Mouse (Mus musculus) heart, embryonic 12.5 days (tissue): ENCODE data around the gene Prox1. TPM values are rescaled to one million over a fixed set of nuclear protein-coding genes. Genes with fewer than 3 reads are reported as not detected.

ENCODE experiments used
- ATAC-seq: fragments of 200-750 bp; cut with Nextera tagmentation; 2 replicates; pipeline ENCODE4 v1.8.0; 2017; ENCODE audit warnings: moderate TSS enrichment, moderate library complexity; ENCODE audit not compliant: insufficient number of reproducible peaks, low FRiP score
- H3K27ac ChIP-seq: fragments of 300-500 bp; sonication (generic); 2 replicates; pipeline ENCODE4 v1.5.1; 2016; ENCODE audit warnings: mild to moderate bottlenecking, moderate library complexity; ENCODE audit not compliant: poor library complexity, severe bottlenecking
- H3K27me3 ChIP-seq: fragments of 300-500 bp; sonication (generic); replicated peaks from 2 replicates; pipeline ENCODE4 v1.6.1; 2016; ENCODE audit warnings: mild to moderate bottlenecking, moderate library complexity
- H3K36me3 ChIP-seq: fragments of 300-500 bp; sonication (generic); 2 replicates; pipeline ENCODE4 v1.6.1; 2016; ENCODE audit warnings: mild to moderate bottlenecking, moderate library complexity
- H3K4me1 ChIP-seq: fragments of 300-500 bp; sonication (generic); replicated peaks from 2 replicates; pipeline ENCODE4 v1.6.1; 2016; ENCODE audit warnings: mild to moderate bottlenecking
- H3K4me2 ChIP-seq: fragments of 300-500 bp; sonication (generic); 2 replicates; pipeline ENCODE4 v1.6.1; 2016; ENCODE audit warnings: mild to moderate bottlenecking, moderate library complexity
- H3K4me3 ChIP-seq: fragments of 300-500 bp; sonication (generic); 2 replicates; pipeline ENCODE4 v1.5.1; 2016; ENCODE audit warnings: mild to moderate bottlenecking
- H3K9ac ChIP-seq: fragments of 300-500 bp; sonication (generic); 2 replicates; pipeline ENCODE4 v1.6.1; 2016; ENCODE audit warnings: mild to moderate bottlenecking, moderate library complexity
- H3K9me3 ChIP-seq: fragments of 300-500 bp; sonication (generic); replicated peaks from 2 replicates; pipeline ENCODE4 v1.6.1; 2016; ENCODE audit warnings: mild to moderate bottlenecking, moderate library complexity
- WGBS: fragments of 180-500 bp; shearing (Covaris S2); methylation state at CpG from one replicate; pipeline ENCODE4 v1.1.7; 2016; 5-methylcytosine and 5-hydroxymethylcytosine counted together
- polyA plus RNA-seq: library from polyadenylated mRNA; unstranded; fragments of >200 nt; fragmentation: Nextera tagmentation; extraction: Ambion mirVana; gene quantifications from 2 replicates; pipeline ENCODE4 v1.2.1, GENCODE M21; 2016

Gene Prox1
- polyA plus RNA-seq, 1 experiment from 2014 or later, result 26.5 TPM

DNA sequence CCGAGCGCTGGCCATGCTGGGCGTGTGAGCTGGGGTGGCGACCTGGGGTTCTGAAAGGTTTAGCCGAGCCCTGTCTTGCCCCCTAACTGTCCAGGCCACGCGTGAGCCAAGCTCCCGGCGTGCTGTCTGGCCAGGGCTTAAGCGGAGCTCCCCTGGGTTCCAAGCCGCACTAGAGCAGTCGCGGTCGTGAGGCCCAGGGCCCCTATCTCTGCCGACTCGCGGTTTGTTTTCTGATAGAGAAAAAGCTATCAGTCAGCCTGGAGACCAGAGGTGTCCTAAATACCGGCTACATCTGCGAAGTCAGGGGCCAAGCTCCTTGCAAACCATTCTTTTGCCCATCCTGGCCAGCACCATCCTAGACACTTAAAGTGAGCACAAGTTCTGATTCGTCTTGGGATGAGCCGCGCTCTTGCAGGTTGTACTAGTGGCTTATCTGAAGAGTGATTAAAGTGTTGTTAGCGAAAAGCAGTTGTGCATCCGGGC, 2.5 kb upstream of the Prox1 start:
- H3K4me2 ChIP-seq, result peak overlapping the region; percentile 81
- H3K36me3 ChIP-seq, result no peaks in the 10 kb centered on the region
- peak overlapping the region; percentile 92 for H3K4me3 ChIP-seq
- H3K4me1 ChIP-seq, result peaks cover 43% of the 10 kb centered on the region
- H3K27ac ChIP-seq, result 0 out of 2 replicates have a peak overlapping the region, but pooled peaks have one; percentile 22
- 2% methylated on average over 24 of the region's 24 CpGs for WGBS
- no peaks in the 10 kb centered on the region for H3K9me3 ChIP-seq
- no peak for ATAC-seq
- peaks cover 4% of the 10 kb centered on the region for H3K27me3 ChIP-seq
- peak overlapping the region; percentile 65 for H3K9ac ChIP-seq

DNA sequence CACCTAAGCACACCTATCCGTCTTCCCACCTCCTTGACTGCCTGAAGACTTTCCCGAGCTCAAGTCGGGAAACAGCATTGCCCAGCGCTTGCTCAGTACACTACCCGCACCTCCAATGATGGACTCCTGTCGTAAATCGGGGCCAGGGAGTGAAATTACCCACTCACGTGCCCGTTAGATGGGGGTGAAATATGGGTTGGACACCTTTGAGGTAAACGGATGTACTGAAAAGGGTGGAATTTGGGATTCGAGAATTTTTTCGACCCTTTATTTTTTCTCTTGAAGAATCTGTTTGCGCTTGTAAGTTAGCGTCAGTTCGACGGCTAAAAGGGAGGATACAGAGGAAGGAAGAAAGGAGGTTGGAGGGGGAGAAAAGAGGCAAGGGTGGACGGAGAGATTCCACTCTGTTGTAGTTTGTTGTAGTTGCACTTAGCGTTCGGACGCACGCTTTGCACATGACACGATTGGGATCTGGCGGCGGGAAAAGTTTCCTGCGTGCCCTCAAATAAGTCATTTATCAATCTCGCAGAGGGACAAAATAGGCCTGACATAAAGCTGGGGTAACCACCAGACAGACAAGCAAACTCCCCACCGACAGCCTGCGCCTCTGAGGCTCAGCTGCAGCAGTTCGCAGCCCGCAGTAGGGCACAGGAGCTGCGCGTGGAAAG, 1.9 kb upstream of the Prox1 start:
- peaks cover 4% of the 10 kb centered on the region for H3K27me3 ChIP-seq
- H3K4me2 ChIP-seq, result peak overlapping the region; percentile 81
- peaks cover 45% of the 10 kb centered on the region for H3K4me1 ChIP-seq
- H3K9ac ChIP-seq, result peak overlapping the region; percentile 65
- WGBS, result 2% methylated on average over 32 of the region's 32 CpGs
- H3K9me3 ChIP-seq, result no peaks in the 10 kb centered on the region
- 0 out of 2 replicates have a peak overlapping the region, but pooled peaks have one; percentile 8 for H3K27ac ChIP-seq
- H3K36me3 ChIP-seq, result no peaks in the 10 kb centered on the region
- peak overlapping the region; percentile 92 for H3K4me3 ChIP-seq
- no peak for ATAC-seq

DNA sequence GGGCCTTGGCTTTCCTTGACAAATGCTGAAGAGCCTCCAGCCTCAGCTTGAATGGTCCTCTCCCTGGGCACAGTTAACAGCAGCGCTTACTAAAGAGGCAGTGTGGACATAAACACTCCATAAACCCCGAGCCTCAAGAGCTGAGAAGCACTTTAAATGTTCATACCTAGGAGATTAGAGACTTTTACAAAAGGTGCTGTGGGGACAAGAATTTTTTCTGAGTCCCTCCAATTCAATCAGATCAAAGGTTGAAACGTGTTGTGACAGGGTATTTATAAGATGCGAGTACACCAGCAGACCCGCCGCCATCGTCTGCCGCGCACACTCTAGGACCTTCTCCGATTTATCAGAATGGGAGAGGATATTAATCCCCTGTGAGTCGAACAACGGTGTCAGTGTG, 1.2 kb upstream of the Prox1 start:
- peak overlapping the region; percentile 81 for H3K4me2 ChIP-seq
- H3K27ac ChIP-seq, result no peak overlapping the region
- ATAC-seq, result no peak
- peaks cover 40% of the 10 kb centered on the region for H3K4me1 ChIP-seq
- H3K27me3 ChIP-seq, result peaks cover 4% of the 10 kb centered on the region
- H3K9me3 ChIP-seq, result no peaks in the 10 kb centered on the region
- H3K4me3 ChIP-seq, result peak overlapping the region; percentile 92
- WGBS, result 1% methylated on average over 12 of the region's 12 CpGs
- peak overlapping the region; percentile 65 for H3K9ac ChIP-seq
- H3K36me3 ChIP-seq, result no peaks in the 10 kb centered on the region

- no peaks in the 10 kb centered on the region for H3K36me3 ChIP-seq
- peak overlapping the region; percentile 92 for H3K4me3 ChIP-seq
- H3K4me2 ChIP-seq, result peak overlapping the region; percentile 81
- 5% methylated on average over 10 of the region's 10 CpGs for WGBS
- no peak for ATAC-seq
- H3K27ac ChIP-seq, result peak overlapping the region; percentile 96; the same call in 1 of the 2 replicates
- H3K4me1 ChIP-seq, result peaks cover 40% of the 10 kb centered on the region
- peaks cover 4% of the 10 kb centered on the region for H3K27me3 ChIP-seq
- H3K9me3 ChIP-seq, result no peaks in the 10 kb centered on the region
- H3K9ac ChIP-seq, result peak overlapping the region; percentile 97
These were observed 827 bp upstream of the Prox1 start for GRCm38 (mm10) chr1:190171341-190171740.

DNA sequence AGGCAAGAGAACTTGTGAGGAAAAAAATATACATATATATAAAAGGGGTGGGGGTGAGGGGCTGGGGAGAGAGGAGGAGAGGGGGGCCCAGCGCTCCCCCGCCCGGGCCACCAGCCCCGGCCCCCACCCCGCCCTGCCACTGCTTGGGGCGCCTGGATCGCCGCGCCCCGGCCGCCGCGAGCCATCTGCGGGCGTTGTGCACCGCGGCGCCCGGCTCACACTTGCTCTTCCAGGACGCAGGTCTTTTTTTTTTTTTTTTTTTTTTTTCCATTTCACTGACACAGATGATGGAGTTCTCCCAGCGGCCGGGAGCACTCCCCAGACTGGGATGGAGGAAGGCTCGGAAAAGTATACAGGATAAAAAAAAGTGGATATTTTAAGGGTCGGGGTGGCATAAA, 304 bp upstream of the Prox1 start:
- H3K36me3 ChIP-seq, result no peaks in the 10 kb centered on the region
- peaks cover 42% of the 10 kb centered on the region for H3K4me1 ChIP-seq
- WGBS, result under 1% methylated on average over 19 of the region's 24 CpGs
- H3K27me3 ChIP-seq, result no peaks in the 10 kb centered on the region; the same call in 1 of the 2 replicates
- H3K4me2 ChIP-seq, result peak overlapping the region; percentile 81
- peak; percentile 36 for ATAC-seq
- peak overlapping the region; percentile 96 for H3K27ac ChIP-seq
- H3K9me3 ChIP-seq, result no peaks in the 10 kb centered on the region
- peak overlapping the region; percentile 97 for H3K9ac ChIP-seq
- peak overlapping the region; percentile 92 for H3K4me3 ChIP-seq

- Histone ChIP-seq H3K9ac (peak overlapping the region; percentile 97), H3K27me3 (no peaks in the 10 kb centered on the region), H3K4me1 (peaks cover 30% of the 10 kb centered on the region), H3K36me3 (no peaks in the 10 kb centered on the region), H3K4me2 (peak overlapping the region; percentile 81), H3K9me3 (no peaks in the 10 kb centered on the region), H3K27ac (peak overlapping the region; percentile 96), H3K4me3 (peak overlapping the region; percentile 92)
- 0% methylated on average over 51 of the region's 51 CpGs for WGBS
- peak; percentile 45 for ATAC-seq
These were observed 1.5 kb downstream of the Prox1 start for GRCm38 (mm10) chr1:190168761-190169671.

- Histone ChIP-seq H3K4me3 (peak overlapping the region; percentile 92), H3K27ac (peak overlapping the region; percentile 96), H3K9me3 (no peaks in the 10 kb centered on the region), H3K9ac (peak overlapping the region; percentile 97), H3K4me2 (peak overlapping the region; percentile 81), H3K27me3 (no peaks in the 10 kb centered on the region), H3K4me1 (peaks cover 21% of the 10 kb centered on the region), H3K36me3 (no peaks in the 10 kb centered on the region)
- ATAC-seq, result no peak
- 1% methylated on average over 4 of the region's 4 CpGs for WGBS
These were observed 2.4 kb downstream of the Prox1 start for GRCm38 (mm10) chr1:190168115-190168514.

GRCm38 (mm10) chr1:190167609-190168008, 2.9 kb downstream of the Prox1 start:
- peak overlapping the region; percentile 97; the same call in 1 of the 2 replicates for H3K9ac ChIP-seq
- WGBS, result 10% methylated on average over 1 of the region's 1 CpGs
- no peaks in the 10 kb centered on the region for H3K27me3 ChIP-seq
- H3K4me1 ChIP-seq, result peaks cover 17% of the 10 kb centered on the region
- H3K4me2 ChIP-seq, result peak overlapping the region; percentile 81
- peak overlapping the region; percentile 92 for H3K4me3 ChIP-seq
- ATAC-seq, result no peak
- H3K36me3 ChIP-seq, result no peaks in the 10 kb centered on the region
- no peaks in the 10 kb centered on the region for H3K9me3 ChIP-seq
- H3K27ac ChIP-seq, result peak overlapping the region; percentile 96; the same call in 1 of the 2 replicates

DNA sequence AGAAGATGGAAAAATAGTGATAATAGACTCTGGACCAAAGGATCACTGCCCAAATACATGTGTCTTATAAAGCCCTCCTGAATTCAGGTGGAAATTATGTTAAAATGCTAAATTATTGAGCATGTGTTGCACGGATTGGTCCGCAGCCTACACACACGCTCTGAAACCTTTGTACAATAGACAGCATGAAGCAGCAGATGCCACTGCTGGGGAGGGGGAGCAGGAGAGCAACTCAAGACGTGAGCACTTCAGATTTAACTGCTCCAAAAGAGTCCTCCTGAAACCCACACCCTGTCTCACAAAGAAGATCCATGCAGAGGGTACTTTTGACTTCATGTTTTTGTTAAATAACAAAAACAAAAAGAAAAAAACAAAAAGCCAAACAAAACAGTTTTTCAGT, 5.0 kb downstream of the Prox1 start:
- Histone ChIP-seq H3K36me3 (peaks cover 16% of the 10 kb centered on the region), H3K4me2 (no peak overlapping the region), H3K27me3 (no peaks in the 10 kb centered on the region), H3K9ac (no peak overlapping the region), H3K4me1 (peaks cover 14% of the 10 kb centered on the region; the same call in 1 of the 2 replicates), H3K9me3 (no peaks in the 10 kb centered on the region), H3K4me3 (no peak overlapping the region), H3K27ac (no peak overlapping the region)
- WGBS, result 65% methylated on average over 4 of the region's 4 CpGs
- ATAC-seq, result no peak

DNA sequence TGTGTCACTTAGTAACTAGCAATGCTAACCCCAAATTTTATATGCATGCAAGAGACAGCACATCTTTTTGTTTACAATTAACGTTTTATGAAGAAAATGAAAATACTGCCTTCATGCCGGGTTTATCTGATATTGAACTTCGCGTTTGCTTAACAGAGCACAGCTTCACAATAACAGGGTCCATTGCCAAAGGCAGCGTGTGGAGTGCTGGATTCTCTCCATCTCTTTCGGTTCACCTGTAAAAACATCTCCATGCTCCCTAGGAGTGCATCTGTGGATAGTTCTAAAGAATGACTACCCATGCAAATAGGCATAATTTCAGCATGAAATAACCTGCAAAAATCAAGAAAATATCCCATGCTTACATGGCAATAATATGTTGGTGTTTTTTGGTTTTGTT, 7.0 kb downstream of the Prox1 start:
- H3K36me3 ChIP-seq, result peaks cover 33% of the 10 kb centered on the region
- peaks cover 14% of the 10 kb centered on the region for H3K4me1 ChIP-seq
- H3K27ac ChIP-seq, result no peak overlapping the region
- no peaks in the 10 kb centered on the region for H3K27me3 ChIP-seq
- H3K4me3 ChIP-seq, result no peak overlapping the region
- no peak for ATAC-seq
- H3K9ac ChIP-seq, result no peak overlapping the region
- H3K4me2 ChIP-seq, result no peak overlapping the region
- 82% methylated on average over 6 of the region's 6 CpGs for WGBS
- no peaks in the 10 kb centered on the region for H3K9me3 ChIP-seq
